8 mouse cellular contexts compared by ENCODE assay signal in the genomic region with DNA sequence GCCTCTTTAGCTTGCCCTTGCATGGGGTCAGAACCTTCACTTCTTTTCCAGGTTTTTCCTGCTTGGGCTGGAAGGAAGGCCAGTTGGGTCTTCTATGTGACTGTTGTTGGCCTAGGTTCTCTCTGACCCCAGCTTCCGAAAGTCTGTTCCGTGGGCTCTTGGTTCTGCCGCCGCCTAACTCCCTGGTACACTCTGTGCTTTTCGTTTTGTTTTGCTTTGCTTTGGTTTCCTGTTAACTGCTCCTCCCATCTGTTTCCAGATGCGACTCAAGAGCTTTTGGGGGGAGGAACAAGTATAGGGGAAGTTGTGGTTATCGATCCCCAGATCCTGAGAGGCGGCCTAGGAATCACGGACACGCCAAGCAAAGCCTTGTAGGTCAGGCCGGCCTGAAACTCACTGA. TPM values are rescaled to one million over a fixed set of nuclear protein-coding genes. Genes with fewer than 3 reads are reported as not detected.
DNase-seq lines count a peak whose midpoint lies in the region; ATAC-seq and TF ChIP-seq lines count a peak whose summit lies in the region.

No protein-coding gene starts in this region.

- peak overlapping the region; percentile 21 to 95 (median 91) for H3K4me3 ChIP-seq in CH12.LX (replicated peaks in 1 of 3; ENCODE audit: low read depth in 2 of 3, low read length in 2 of 3, poor library complexity in 1 of 3)
- no peak overlapping the region for H3K4me3 ChIP-seq in heart, embryonic 12.5 days
- H3K4me3 ChIP-seq in liver, postnatal 0 days (ENCODE audit: low read depth, low read length), result peak overlapping the region; percentile 87

- no peak for TF ChIP-seq RAD21 in CH12.LX (IDR thresholded peaks at IDR 0.05; ENCODE audit: low read depth, low read length)

- ATAC-seq in heart, embryonic 12.5 days (ENCODE audit: insufficient number of reproducible peaks, low FRiP score), result no peak
- no peak for ATAC-seq in liver, postnatal 0 days

- peak; percentile 65 for DNase-seq in gastrocnemius, postnatal 25 days
- no peak for DNase-seq in gastrocnemius, postnatal 10 days
- DNase-seq in CH12.LX (ENCODE audit: extremely low read depth), result peak; percentile 34
- DNase-seq in liver, postnatal 0 days, result no peak
- DNase-seq in splenic B cell, adult 2 months (ENCODE audit: low read depth, low spot score), result peak; percentile 53
- DNase-seq in layer of hippocampus, adult 9-10 months (ENCODE audit: low spot score), result no peak
- DNase-seq in cerebellum, postnatal 4 days (ENCODE audit: low spot score in 2 of 2), result no peak

- dilution Hi-C loops in CH12.LX (cut with MboI; ENCODE audit: extremely low pct_ligation_motif_present, extremely low pct_unique_long_range_greater_than_20kb, low sequenced_read_pairs), result no loop called here

- H3K36me3 ChIP-seq in CH12.LX (replicated peaks in 1 of 2; ENCODE audit: control insufficient read depth in 1 of 2, insufficient read depth in 1 of 2, low read length in 1 of 2), result peaks cover 0 to 18% of the 10 kb centered on the region in 2 experiments
- H3K36me3 ChIP-seq in heart, embryonic 12.5 days, result no peaks in the 10 kb centered on the region
- no peaks in the 10 kb centered on the region for H3K36me3 ChIP-seq in liver, postnatal 0 days (replicated peaks; ENCODE audit: insufficient read depth, low read length)
- no peaks in the 10 kb centered on the region for H3K36me3 ChIP-seq in splenic B cell, adult 2 months (ENCODE audit: control insufficient read depth, insufficient read depth, low read length, poor library complexity, severe bottlenecking)

- TF ChIP-seq CTCF in CH12.LX (conservative IDR thresholded peaks at IDR 0.05 in 1 of 2, IDR thresholded peaks at IDR 0.05 in 1 of 2; ENCODE audit: low read depth in 2 of 2, low read length in 2 of 2), result no peak
- TF ChIP-seq CTCF in liver, postnatal 0 days (IDR thresholded peaks at IDR 0.05; ENCODE audit: low read depth), result no peak

- TF ChIP-seq POLR2A in CH12.LX (IDR thresholded peaks at IDR 0.05; ENCODE audit: low read depth, low read length), result no peak

- 63% methylated on average over 11 of the region's 11 CpGs for WGBS in heart, embryonic 12.5 days
- WGBS in liver, postnatal 0 days (ENCODE audit: insufficient replicate concordance), result 25% methylated on average over 11 of the region's 11 CpGs

- H3K4me1 ChIP-seq in CH12.LX (ENCODE audit: control insufficient read depth in 1 of 2, insufficient read depth in 2 of 2), result peaks cover 4 to 35% of the 10 kb centered on the region in 2 experiments
- H3K4me1 ChIP-seq in heart, embryonic 12.5 days (replicated peaks), result peaks cover 38% of the 10 kb centered on the region
- H3K4me1 ChIP-seq in liver, postnatal 0 days (ENCODE audit: insufficient read depth), result peaks cover 34% of the 10 kb centered on the region

- in situ Hi-C loops in CH12.LX (cut with MboI; ENCODE audit: low pct_ligation_motif_present, low pct_unique_long_range_greater_than_20kb, low sequenced_read_pairs), result no loop called here

- TF ChIP-seq EP300 in CH12.LX (IDR thresholded peaks at IDR 0.05; ENCODE audit: low read length), result no peak; the same call in 1 of the 2 replicates
- peak; percentile 49; the same call in 1 of the 2 replicates for TF ChIP-seq EP300 in liver, postnatal 0 days (IDR thresholded peaks at IDR 0.05; ENCODE audit: low read depth)

- no peaks in the 10 kb centered on the region for H3K27me3 ChIP-seq in CH12.LX (replicated peaks)
- H3K27me3 ChIP-seq in heart, embryonic 12.5 days (replicated peaks), result no peaks in the 10 kb centered on the region
- no peaks in the 10 kb centered on the region for H3K27me3 ChIP-seq in liver, postnatal 0 days (ENCODE audit: insufficient read depth, low read length)
- no peaks in the 10 kb centered on the region for H3K27me3 ChIP-seq in splenic B cell, adult 2 months (ENCODE audit: control insufficient read depth, insufficient read depth, low read length, poor library complexity, severe bottlenecking)

- H3K79me2 ChIP-seq in CH12.LX (replicated peaks; ENCODE audit: control insufficient read depth, extremely low read depth, insufficient read depth, poor library complexity, severe bottlenecking), result peaks cover 49% of the 10 kb centered on the region

- H3K9me3 ChIP-seq in CH12.LX (replicated peaks; ENCODE audit: low read length), result no peaks in the 10 kb centered on the region
- no peaks in the 10 kb centered on the region for H3K9me3 ChIP-seq in heart, embryonic 12.5 days (replicated peaks)
- H3K9me3 ChIP-seq in liver, postnatal 0 days (ENCODE audit: low read length), result no peaks in the 10 kb centered on the region

- H3K27ac ChIP-seq in CH12.LX (ENCODE audit: insufficient read depth, low read depth), result peak overlapping the region; percentile 49
- H3K27ac ChIP-seq in heart, embryonic 12.5 days (ENCODE audit: poor library complexity, severe bottlenecking), result no peak overlapping the region
- peak overlapping the region; percentile 72 for H3K27ac ChIP-seq in liver, postnatal 0 days (ENCODE audit: low read depth)

- peak overlapping the region; percentile 91 for H3K9ac ChIP-seq in CH12.LX (ENCODE audit: insufficient read depth, low read depth)
- no peak overlapping the region for H3K9ac ChIP-seq in heart, embryonic 12.5 days
- no peak overlapping the region for H3K9ac ChIP-seq in liver, postnatal 0 days (replicated peaks)

- peak overlapping the region; percentile 89 for H3K4me2 ChIP-seq in CH12.LX (ENCODE audit: insufficient read depth, low read depth, poor library complexity, severe bottlenecking)
- H3K4me2 ChIP-seq in heart, embryonic 12.5 days, result peak overlapping the region; percentile 30
- H3K4me2 ChIP-seq in liver, postnatal 0 days (ENCODE audit: low read depth, low read length), result peak overlapping the region; percentile 99

TF ChIP-seq in CH12.LX, 34 proteins besides CTCF, POLR2A, EP300 and RAD21:
- TF ChIP-seq IRF4 (IDR thresholded peaks at IDR 0.05; ENCODE audit: low read depth, low read length) (peak; percentile 56), USF2 (conservative IDR thresholded peaks at IDR 0.05; ENCODE audit: low read depth, low read length) (no peak), UBTF (IDR thresholded peaks at IDR 0.05; ENCODE audit: low read depth, low read length) (no peak), ZNF384 (IDR thresholded peaks at IDR 0.05; ENCODE audit: low read depth, low read length) (no peak), MAFK (IDR thresholded peaks at IDR 0.05; ENCODE audit: insufficient replicate concordance, low read length) (no peak), MXI1 (IDR thresholded peaks at IDR 0.05; ENCODE audit: low read depth, low read length) (peak; percentile 25; the same call in 1 of the 2 replicates), MAX (IDR thresholded peaks at IDR 0.05; ENCODE audit: low read length) (no peak), ELF1 (IDR thresholded peaks at IDR 0.05; ENCODE audit: low read depth, low read length) (no peak), HCFC1 (IDR thresholded peaks at IDR 0.05; ENCODE audit: low read depth, low read length) (no peak), ZKSCAN1 (IDR thresholded peaks at IDR 0.05; ENCODE audit: borderline replicate concordance, low read depth, low read length) (no peak), SIN3A (IDR thresholded peaks at IDR 0.05; ENCODE audit: low read length) (peak; percentile 76; the same call in 1 of the 2 replicates), MAZ (IDR thresholded peaks at IDR 0.05; ENCODE audit: low read depth, low read length) (no peak), ETS1 (conservative IDR thresholded peaks at IDR 0.05; ENCODE audit: low read depth, low read length) (peak; percentile 8; the same call in 1 of the 2 replicates)

RNA-seq across cellular contexts. Expression of a gene that starts 3.2 kb away (rescaled TPM):
- 10 to 100 TPM; 54.5 TPM for total RNA-seq in gastrocnemius, postnatal 25 days (2021)
- total RNA-seq in gastrocnemius, postnatal 10 days (2021), result 10 to 100 TPM; 57.4 to 57.6 TPM
- 5.8 and 7.4 TPM in 2 replicates for total RNA-seq in CH12.LX (2012; rRNA removed)
- 4.3 and 4.4 TPM in 2 replicates for total RNA-seq in CH12.LX (2014; rRNA removed)
- 15.4 and 17.9 TPM in 2 replicates for polyA plus RNA-seq in CH12.LX (2012; ENCODE audit: insufficient read length, low read depth)
- polyA plus RNA-seq in heart, embryonic 12.5 days (2016; fragmentation: Nextera tagmentation; extraction: Ambion mirVana), result 14.2 TPM in 2 replicates
- polyA plus RNA-seq in liver, postnatal 0 days (2015; fragmentation: Nextera tagmentation; extraction: Ambion mirVana), result 3.5 and 4.5 TPM in 2 replicates

RNA-seq across cellular contexts. Expression of a gene that starts 54.2 kb away (rescaled TPM):
- total RNA-seq in gastrocnemius, postnatal 25 days (2021), result 1 to 10 TPM; 8.4 to 8.6 TPM
- total RNA-seq in gastrocnemius, postnatal 10 days (2021), result 10 to 100 TPM; 21.0 to 25.3 TPM
- 3.6 and 4.3 TPM in 2 replicates for total RNA-seq in CH12.LX (2012; rRNA removed)
- 1.9 and 2.3 TPM in 2 replicates for total RNA-seq in CH12.LX (2014; rRNA removed)
- polyA plus RNA-seq in CH12.LX (2012; ENCODE audit: insufficient read length, low read depth), result 6.3 and 7.2 TPM in 2 replicates
- polyA plus RNA-seq in heart, embryonic 12.5 days (2016; fragmentation: Nextera tagmentation; extraction: Ambion mirVana), result 16.3 and 16.6 TPM in 2 replicates
- 5.1 and 5.3 TPM in 2 replicates for polyA plus RNA-seq in liver, postnatal 0 days (2015; fragmentation: Nextera tagmentation; extraction: Ambion mirVana)

Comparison
In these comparisons a context has a peak if more than half of its experiments do, and no peak if none do; other contexts are left out.
1. DNase-seq: peak in gastrocnemius, postnatal 25 days (single experiment), CH12.LX (single experiment) and splenic B cell, adult 2 months (single experiment); none in gastrocnemius, postnatal 10 days (single experiment), liver, postnatal 0 days (single experiment), layer of hippocampus, adult 9-10 months (single experiment) and cerebellum, postnatal 4 days (0 of 2).
2. H3K4me2 ChIP-seq: peak in every context shown above with its lines; median percentile 99 in liver, postnatal 0 days; 89 in CH12.LX; 30 in heart, embryonic 12.5 days.
3. RNA of a gene that starts 3.2 kb away (total RNA-seq): 57.4 to 57.6 TPM in gastrocnemius, postnatal 10 days and 54.5 TPM in gastrocnemius, postnatal 25 days; 4.3 to 7.4 TPM in CH12.LX; every median in the first group is over 4 times any median in the second.